Mouse (Mus musculus): ENCODE measurements around the gene Tmem9b. TPM values are rescaled to one million over a fixed set of nuclear protein-coding genes. Genes with fewer than 3 reads are reported as not detected.

The Tmem9b gene
- polyA plus RNA-seq, 1 experiment from 2014 or later: 46.9 TPM

DNA sequence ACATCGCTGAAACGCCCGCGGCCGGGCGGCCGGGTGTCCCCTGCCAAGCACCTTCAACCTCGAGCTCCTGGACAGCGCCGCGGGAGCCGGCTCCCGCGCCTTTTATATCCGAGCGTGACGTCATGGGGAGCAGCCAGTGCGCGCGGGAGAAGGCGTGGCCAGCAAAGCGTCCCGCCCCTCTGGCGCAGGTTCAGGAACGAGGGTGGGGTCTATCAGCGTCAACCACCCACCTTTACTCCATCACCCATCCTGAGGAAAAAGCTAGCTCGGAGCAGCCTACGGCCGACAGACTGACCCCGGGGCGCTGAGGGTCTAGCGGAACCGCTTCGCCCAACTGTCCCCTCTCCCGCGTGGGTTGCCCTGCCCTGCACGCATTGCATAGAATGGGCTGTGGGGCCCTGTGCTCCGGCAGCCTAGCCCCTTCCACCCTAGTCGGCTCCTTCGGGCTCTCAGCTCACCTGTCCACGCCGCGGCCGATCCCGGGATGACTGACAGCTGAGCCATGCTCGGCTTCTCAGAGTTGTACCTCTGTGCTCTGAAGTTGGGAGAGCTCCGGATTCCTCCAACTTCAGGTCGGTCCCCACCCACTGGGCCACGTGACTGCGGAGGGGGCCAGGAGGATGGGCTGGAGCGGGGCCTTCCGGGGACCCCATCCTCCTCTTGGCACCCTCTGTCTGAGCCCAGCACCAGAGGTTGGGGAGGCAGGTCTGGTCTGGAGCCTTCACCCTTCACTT lies 29.0 kb upstream of the Tmem9b start, which contains the start of gene Nrip3:
Nrip3 (minus strand) TSS at position 556 of the 734 bp plus-strand sequence.
- H3K4me3 ChIP-seq (ENCODE audit: low read length): peak within 1 kb of the TSS; percentile 49
- peak within 1 kb of the TSS; percentile 40 for H3K9ac ChIP-seq (ENCODE audit: low read depth, low read length)

DNA sequence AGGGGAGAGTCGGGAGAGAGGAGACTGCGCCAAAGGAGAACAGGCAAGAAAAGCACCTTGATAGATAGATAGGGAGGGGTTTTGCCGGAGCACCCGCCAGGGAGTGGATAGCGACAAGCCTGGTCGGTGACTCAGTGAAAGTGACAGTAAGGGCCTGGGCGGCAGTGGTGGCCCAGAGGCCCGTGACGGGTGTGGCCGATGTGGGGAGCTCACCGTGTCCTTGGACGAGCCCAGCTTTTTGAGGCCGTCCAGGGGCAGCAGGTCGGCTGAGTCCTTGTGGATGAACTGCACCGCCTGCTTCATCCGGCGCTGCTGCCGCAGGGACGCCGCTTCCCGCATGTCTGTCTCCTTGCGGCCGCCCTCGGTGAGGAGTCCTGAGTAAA lies 28.4 kb upstream of the Tmem9b start:
- H3K4me1 ChIP-seq (ENCODE audit: control insufficient read depth, insufficient read depth, low read length): no peaks in the 10 kb centered on the region; the same call in 1 of the 2 replicates
- peak overlapping the region; percentile 40 for H3K9ac ChIP-seq (ENCODE audit: low read depth, low read length)
- H3K4me2 ChIP-seq (replicated peaks; ENCODE audit: low read depth, low read length): peak overlapping the region; percentile 95
- 1% methylated on average over 24 of the region's 24 CpGs for WGBS
- no peaks in the 10 kb centered on the region for H3K9me3 ChIP-seq (ENCODE audit: control insufficient read depth, low read length)
- no peak overlapping the region for H3K27ac ChIP-seq (ENCODE audit: low read depth, low read length)
- H3K27me3 ChIP-seq (ENCODE audit: control insufficient read depth, insufficient read depth, low read length): peaks cover 55% of the 10 kb centered on the region
- H3K36me3 ChIP-seq (ENCODE audit: control insufficient read depth, insufficient read depth, low read length): no peaks in the 10 kb centered on the region
- peak; percentile 71 for ATAC-seq (ENCODE audit: low FRiP score, low TSS enrichment)
- H3K4me3 ChIP-seq (ENCODE audit: low read length): peak overlapping the region; percentile 49

More for the DNA sequence above, 29.0 kb upstream of the Tmem9b start, which contains the start of gene Nrip3:
- no peak within 1 kb of the TSS for H3K27ac ChIP-seq (ENCODE audit: low read depth, low read length)
- no peaks in the 10 kb centered on the region for H3K36me3 ChIP-seq (ENCODE audit: control insufficient read depth, insufficient read depth, low read length)
- WGBS: 3% methylated on average over 42 of the region's 52 CpGs
- no peaks in the 10 kb centered on the region for H3K9me3 ChIP-seq (ENCODE audit: control insufficient read depth, low read length)
- peak; percentile 94 for ATAC-seq (ENCODE audit: low FRiP score, low TSS enrichment)
- H3K4me2 ChIP-seq (replicated peaks; ENCODE audit: low read depth, low read length): peak within 1 kb of the TSS; percentile 95
- H3K4me1 ChIP-seq (ENCODE audit: control insufficient read depth, insufficient read depth, low read length): no peaks in the 10 kb centered on the region; the same call in 1 of the 2 replicates
- H3K27me3 ChIP-seq (ENCODE audit: control insufficient read depth, insufficient read depth, low read length): peaks cover 55% of the 10 kb centered on the region

DNA sequence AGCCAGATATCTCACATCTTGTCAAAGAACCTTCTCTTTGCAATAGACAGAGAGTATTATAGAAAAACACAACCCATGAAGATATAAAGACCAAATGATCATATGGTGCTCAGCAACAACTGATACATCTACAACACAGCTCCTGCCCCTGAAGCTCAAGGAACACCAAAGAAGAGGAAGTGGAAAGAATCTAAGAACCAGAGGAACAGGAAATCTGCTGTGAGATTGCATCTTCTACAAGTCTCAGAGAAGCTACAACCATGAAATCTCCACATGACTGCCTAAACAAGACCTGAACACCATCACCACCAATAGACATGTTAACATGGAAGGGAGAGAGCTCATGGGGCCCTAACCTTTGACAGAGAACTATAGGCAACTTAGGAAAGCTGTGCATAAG lies 19.6 kb upstream of the Tmem9b start:
- Histone ChIP-seq H3K4me2 (replicated peaks; ENCODE audit: low read depth, low read length) (no peak overlapping the region), H3K36me3 (ENCODE audit: control insufficient read depth, insufficient read depth, low read length) (no peaks in the 10 kb centered on the region), H3K4me1 (ENCODE audit: control insufficient read depth, insufficient read depth, low read length) (no peaks in the 10 kb centered on the region), H3K27ac (ENCODE audit: low read depth, low read length) (no peak overlapping the region), H3K9ac (ENCODE audit: low read depth, low read length) (no peak overlapping the region), H3K9me3 (ENCODE audit: control insufficient read depth, low read length) (no peaks in the 10 kb centered on the region), H3K27me3 (ENCODE audit: control insufficient read depth, insufficient read depth, low read length) (peaks cover 3% of the 10 kb centered on the region; the same call in 1 of the 2 replicates), H3K4me3 (ENCODE audit: low read length) (no peak overlapping the region)
- ATAC-seq (ENCODE audit: low FRiP score, low TSS enrichment): no peak

DNA sequence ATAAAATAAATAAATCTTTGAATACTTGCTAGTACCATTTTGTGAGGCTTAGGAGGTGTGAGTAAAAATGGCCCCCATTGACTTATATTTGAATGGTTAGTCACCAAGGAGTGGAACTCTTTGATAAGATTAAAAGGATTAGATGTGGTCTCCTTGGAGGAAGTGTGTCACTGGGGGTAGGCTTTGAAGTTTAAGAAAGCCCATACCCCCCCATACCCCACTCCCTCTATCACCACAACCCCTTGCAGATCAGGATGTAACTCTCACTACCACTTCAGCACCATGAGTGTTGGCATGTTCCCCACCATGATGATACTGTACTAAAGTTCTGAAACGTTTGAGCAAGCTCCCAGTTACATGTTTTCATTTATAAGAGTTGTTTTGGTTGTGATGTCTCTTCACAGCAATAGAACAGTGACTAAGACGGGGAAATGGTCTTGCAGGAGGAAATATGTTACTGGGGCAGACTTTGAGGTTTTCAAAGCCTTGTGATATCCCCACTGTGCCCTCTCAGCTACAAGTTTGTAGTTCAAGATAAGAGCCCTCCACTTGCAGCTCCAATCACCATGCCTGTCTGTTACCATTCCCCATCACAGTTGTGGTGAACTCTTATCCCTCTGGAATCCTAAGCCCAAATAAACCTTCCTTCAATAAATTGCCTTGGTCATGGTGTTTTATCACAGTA lies 16.2 kb upstream of the Tmem9b start:
- no peaks in the 10 kb centered on the region for H3K27me3 ChIP-seq (ENCODE audit: control insufficient read depth, insufficient read depth, low read length)
- H3K36me3 ChIP-seq (ENCODE audit: control insufficient read depth, insufficient read depth, low read length): no peaks in the 10 kb centered on the region
- H3K9ac ChIP-seq (ENCODE audit: low read depth, low read length): no peak overlapping the region
- H3K4me3 ChIP-seq (ENCODE audit: low read length): no peak overlapping the region
- H3K27ac ChIP-seq (ENCODE audit: low read depth, low read length): no peak overlapping the region
- H3K4me1 ChIP-seq (ENCODE audit: control insufficient read depth, insufficient read depth, low read length): no peaks in the 10 kb centered on the region
- no peak overlapping the region for H3K4me2 ChIP-seq (replicated peaks; ENCODE audit: low read depth, low read length)
- WGBS: 61% methylated on average over 2 of the region's 2 CpGs
- H3K9me3 ChIP-seq (ENCODE audit: control insufficient read depth, low read length): no peaks in the 10 kb centered on the region
- no peak for ATAC-seq (ENCODE audit: low FRiP score, low TSS enrichment)

DNA sequence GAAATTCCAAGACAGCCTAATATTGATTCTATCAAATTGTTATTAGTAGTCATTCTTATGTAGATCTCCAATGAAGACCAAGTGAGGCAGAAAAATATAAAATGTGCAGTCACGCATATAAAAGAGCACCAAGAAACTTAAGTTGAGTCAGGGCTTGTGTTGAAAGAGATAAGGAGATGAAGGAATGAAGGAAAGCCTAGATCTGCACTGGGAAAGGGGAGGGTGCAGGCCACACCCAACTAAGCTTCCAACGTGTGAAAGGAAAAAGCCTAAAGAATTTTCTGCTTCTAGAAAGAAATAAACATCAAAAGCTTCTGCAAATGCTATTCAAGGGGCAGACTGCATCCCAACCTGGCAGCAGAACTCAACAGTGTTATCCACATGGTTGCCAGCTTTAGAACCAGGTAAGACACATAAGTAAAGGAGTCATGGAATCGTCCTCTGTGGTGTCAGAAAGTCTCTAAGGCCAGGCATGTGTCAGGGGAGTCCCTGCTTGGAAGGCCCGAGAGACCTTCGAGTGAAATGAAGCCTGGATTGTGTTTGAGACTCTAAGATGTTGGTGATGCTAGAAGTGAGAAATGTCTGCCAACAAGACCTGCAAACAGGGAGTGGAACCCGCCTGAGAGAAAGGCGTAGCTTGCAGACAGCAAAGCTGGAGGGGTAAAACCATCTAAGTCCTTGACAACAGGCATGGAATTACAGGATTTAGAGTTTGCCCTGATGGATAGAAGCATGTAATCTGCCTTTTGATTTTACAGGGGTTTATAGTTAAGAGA lies 15.1 kb upstream of the Tmem9b start:
- WGBS: 81% methylated on average over 7 of the region's 7 CpGs
- Histone ChIP-seq H3K9ac (ENCODE audit: low read depth, low read length) (no peak overlapping the region), H3K4me1 (ENCODE audit: control insufficient read depth, insufficient read depth, low read length) (no peaks in the 10 kb centered on the region), H3K4me3 (ENCODE audit: low read length) (no peak overlapping the region), H3K27me3 (ENCODE audit: control insufficient read depth, insufficient read depth, low read length) (no peaks in the 10 kb centered on the region), H3K9me3 (ENCODE audit: control insufficient read depth, low read length) (no peaks in the 10 kb centered on the region), H3K36me3 (ENCODE audit: control insufficient read depth, insufficient read depth, low read length) (no peaks in the 10 kb centered on the region), H3K4me2 (replicated peaks; ENCODE audit: low read depth, low read length) (no peak overlapping the region), H3K27ac (ENCODE audit: low read depth, low read length) (no peak overlapping the region)
- ATAC-seq (ENCODE audit: low FRiP score, low TSS enrichment): no peak

DNA sequence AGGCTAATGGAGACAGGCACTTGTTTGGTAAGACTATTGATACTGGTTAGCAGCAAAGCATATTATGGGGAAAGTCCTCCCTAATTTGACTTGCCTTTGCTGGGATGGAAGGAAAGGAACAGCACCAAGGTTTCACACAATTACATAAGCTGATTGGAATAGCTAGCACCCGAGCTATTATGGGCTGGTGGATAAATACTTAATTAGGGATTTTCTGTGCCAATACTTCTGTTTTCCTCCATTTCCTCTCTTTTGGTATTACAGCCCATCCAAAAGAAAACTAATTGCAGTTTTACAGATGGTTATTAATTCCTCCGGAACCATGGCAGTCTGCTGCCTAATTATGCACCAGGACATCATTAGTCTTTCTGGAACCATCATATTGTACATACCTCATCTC lies 11.3 kb upstream of the Tmem9b start:
- 79% methylated on average over 2 of the region's 2 CpGs for WGBS
- Histone ChIP-seq H3K9ac (ENCODE audit: low read depth, low read length) (no peak overlapping the region), H3K4me2 (replicated peaks; ENCODE audit: low read depth, low read length) (no peak overlapping the region), H3K27me3 (ENCODE audit: control insufficient read depth, insufficient read depth, low read length) (no peaks in the 10 kb centered on the region), H3K4me1 (ENCODE audit: control insufficient read depth, insufficient read depth, low read length) (no peaks in the 10 kb centered on the region), H3K9me3 (ENCODE audit: control insufficient read depth, low read length) (no peaks in the 10 kb centered on the region), H3K27ac (ENCODE audit: low read depth, low read length) (no peak overlapping the region), H3K36me3 (ENCODE audit: control insufficient read depth, insufficient read depth, low read length) (no peaks in the 10 kb centered on the region), H3K4me3 (ENCODE audit: low read length) (no peak overlapping the region)
- no peak for ATAC-seq (ENCODE audit: low FRiP score, low TSS enrichment)

DNA sequence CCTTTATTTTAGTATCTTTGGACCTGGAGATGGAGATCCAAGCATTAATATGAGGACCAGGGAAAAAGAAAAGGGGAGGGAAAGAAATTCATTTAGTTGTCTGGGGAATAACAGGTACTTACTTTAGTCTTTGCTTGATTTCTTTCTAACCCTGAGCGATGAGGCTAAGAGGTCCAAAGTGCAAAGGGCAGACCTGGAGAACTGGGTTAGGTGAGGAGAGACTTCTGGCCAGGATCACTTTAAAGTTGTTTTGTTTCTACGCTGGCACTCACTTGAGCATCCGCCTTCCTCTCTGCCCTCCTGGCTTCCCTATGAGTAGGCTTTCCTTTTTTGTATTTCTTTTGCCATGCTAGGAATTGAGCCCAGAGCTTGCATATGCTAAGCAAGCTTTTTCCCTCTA lies 3.6 kb upstream of the Tmem9b start:
- Histone ChIP-seq H3K27me3 (ENCODE audit: control insufficient read depth, insufficient read depth, low read length) (no peaks in the 10 kb centered on the region), H3K4me1 (ENCODE audit: control insufficient read depth, insufficient read depth, low read length) (peaks cover 4% of the 10 kb centered on the region; the same call in 1 of the 2 replicates), H3K36me3 (ENCODE audit: control insufficient read depth, insufficient read depth, low read length) (no peaks in the 10 kb centered on the region), H3K27ac (ENCODE audit: low read depth, low read length) (no peak overlapping the region), H3K9ac (ENCODE audit: low read depth, low read length) (no peak overlapping the region), H3K4me2 (replicated peaks; ENCODE audit: low read depth, low read length) (no peak overlapping the region), H3K9me3 (ENCODE audit: control insufficient read depth, low read length) (no peaks in the 10 kb centered on the region), H3K4me3 (ENCODE audit: low read length) (no peak overlapping the region)
- ATAC-seq (ENCODE audit: low FRiP score, low TSS enrichment): no peak
- WGBS: 80% methylated on average over 3 of the region's 3 CpGs

DNA sequence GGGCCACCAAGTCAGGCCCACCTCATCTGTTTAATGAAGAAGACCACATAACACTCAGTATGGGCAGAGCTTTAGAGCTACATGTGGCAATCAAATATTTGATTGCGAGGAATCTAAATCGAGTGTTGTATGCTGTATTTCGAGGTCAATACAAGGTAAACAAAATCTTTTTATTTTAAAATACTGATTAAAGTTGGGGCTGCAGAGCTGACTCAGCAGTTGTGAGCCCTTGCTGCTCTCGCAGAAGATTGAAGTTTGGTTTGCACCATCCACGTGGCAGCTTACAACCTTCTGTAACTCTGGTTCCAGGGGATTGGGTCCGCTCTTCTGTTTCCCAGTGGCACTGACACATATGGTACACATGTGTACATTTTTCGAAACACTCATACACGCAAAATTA lies 1.4 kb upstream of the Tmem9b start:
- H3K27me3 ChIP-seq (ENCODE audit: control insufficient read depth, insufficient read depth, low read length): no peaks in the 10 kb centered on the region
- no peak overlapping the region for H3K4me3 ChIP-seq (ENCODE audit: low read length)
- H3K9me3 ChIP-seq (ENCODE audit: control insufficient read depth, low read length): no peaks in the 10 kb centered on the region
- peaks cover 4% of the 10 kb centered on the region; the same call in 1 of the 2 replicates for H3K4me1 ChIP-seq (ENCODE audit: control insufficient read depth, insufficient read depth, low read length)
- H3K9ac ChIP-seq (ENCODE audit: low read depth, low read length): no peak overlapping the region
- H3K27ac ChIP-seq (ENCODE audit: low read depth, low read length): no peak overlapping the region
- H3K4me2 ChIP-seq (replicated peaks; ENCODE audit: low read depth, low read length): no peak overlapping the region
- no peak for ATAC-seq (ENCODE audit: low FRiP score, low TSS enrichment)
- no peaks in the 10 kb centered on the region for H3K36me3 ChIP-seq (ENCODE audit: control insufficient read depth, insufficient read depth, low read length)
- 93% methylated on average over 8 of the region's 8 CpGs for WGBS

Data from kidney, embryonic 14.5 days (tissue).